Mouse (Mus musculus): ENCODE measurements around the gene Olfr279. TPM values are rescaled to one million over a fixed set of nuclear protein-coding genes. Genes with fewer than 3 reads are reported as not detected.

The Olfr279 gene
- polyA plus RNA-seq, 1 experiment from 2014 or later = not detected

GRCm38 (mm10) chr15:98491332-98491731 lies 870 bp upstream of the Olfr279 start:
- H3K27ac ChIP-seq (ENCODE audit: low read length) = no peak overlapping the region
- TF ChIP-seq CTCF (IDR thresholded peaks at IDR 0.05) (no peak), EP300 (IDR thresholded peaks at IDR 0.05) (no peak)
- no peak overlapping the region for H3K9ac ChIP-seq (replicated peaks; ENCODE audit: low read depth)
- H3K36me3 ChIP-seq (ENCODE audit: insufficient read depth, low read length) = no peaks in the 10 kb centered on the region
- no peaks in the 10 kb centered on the region for H3K4me1 ChIP-seq (ENCODE audit: insufficient read depth, low read depth, low read length)
- ATAC-seq = no peak
- no peak overlapping the region for H3K4me2 ChIP-seq (replicated peaks; ENCODE audit: low read depth, low read length)
- WGBS = 20% methylated on average over 2 of the region's 2 CpGs
- no peaks in the 10 kb centered on the region for H3K27me3 ChIP-seq (replicated peaks; ENCODE audit: insufficient read depth, low read length)
- H3K4me3 ChIP-seq (ENCODE audit: low read depth, low read length) = no peak overlapping the region
- no peak for DNase-seq (ENCODE audit: low spot score)
- H3K9me3 ChIP-seq (ENCODE audit: low read length) = no peaks in the 10 kb centered on the region

- Histone ChIP-seq H3K4me3 (ENCODE audit: low read depth, low read length) (no peak overlapping the region), H3K27me3 (replicated peaks; ENCODE audit: insufficient read depth, low read length) (no peaks in the 10 kb centered on the region), H3K4me2 (replicated peaks; ENCODE audit: low read depth, low read length) (no peak overlapping the region), H3K27ac (ENCODE audit: low read length) (no peak overlapping the region), H3K9me3 (ENCODE audit: low read length) (no peaks in the 10 kb centered on the region), H3K4me1 (ENCODE audit: insufficient read depth, low read depth, low read length) (no peaks in the 10 kb centered on the region), H3K9ac (replicated peaks; ENCODE audit: low read depth) (no peak overlapping the region), H3K36me3 (ENCODE audit: insufficient read depth, low read length) (no peaks in the 10 kb centered on the region)
- TF ChIP-seq CTCF (IDR thresholded peaks at IDR 0.05) (no peak), EP300 (IDR thresholded peaks at IDR 0.05) (no peak)
- no peak for ATAC-seq
- 79% methylated on average over 17 of the region's 17 CpGs for whole genome bisulfite sequencing
- no peak for DNase-seq (ENCODE audit: low spot score)
Observed at GRCm38 (mm10) chr15:98497631-98498030, 5.4 kb downstream of the Olfr279 start.

- DNase-seq (ENCODE audit: low spot score) (no peak), ATAC-seq (no peak)
- no peaks in the 10 kb centered on the region for H3K4me1 ChIP-seq (ENCODE audit: insufficient read depth, low read depth, low read length)
- H3K9me3 ChIP-seq (ENCODE audit: low read length) = no peaks in the 10 kb centered on the region
- no peak for TF ChIP-seq EP300 (IDR thresholded peaks at IDR 0.05)
- no peak for TF ChIP-seq CTCF (IDR thresholded peaks at IDR 0.05)
- H3K36me3 ChIP-seq (ENCODE audit: insufficient read depth, low read length) = no peaks in the 10 kb centered on the region
- no peak overlapping the region for H3K27ac ChIP-seq (ENCODE audit: low read length)
- H3K9ac ChIP-seq (replicated peaks; ENCODE audit: low read depth) = no peak overlapping the region
- no peak overlapping the region for H3K4me3 ChIP-seq (ENCODE audit: low read depth, low read length)
- WGBS = 85% methylated on average over 2 of the region's 3 CpGs
- no peak overlapping the region for H3K4me2 ChIP-seq (replicated peaks; ENCODE audit: low read depth, low read length)
- no peaks in the 10 kb centered on the region for H3K27me3 ChIP-seq (replicated peaks; ENCODE audit: insufficient read depth, low read length)
Observed at GRCm38 (mm10) chr15:98503317-98503716, 11.1 kb downstream of the Olfr279 start.

GRCm38 (mm10) chr15:98504514-98504913 lies 12.3 kb downstream of the Olfr279 start:
- Histone ChIP-seq H3K9me3 (ENCODE audit: low read length) (no peaks in the 10 kb centered on the region), H3K27me3 (replicated peaks; ENCODE audit: insufficient read depth, low read length) (no peaks in the 10 kb centered on the region), H3K27ac (ENCODE audit: low read length) (no peak overlapping the region), H3K4me2 (replicated peaks; ENCODE audit: low read depth, low read length) (no peak overlapping the region), H3K4me3 (ENCODE audit: low read depth, low read length) (no peak overlapping the region), H3K9ac (replicated peaks; ENCODE audit: low read depth) (no peak overlapping the region), H3K36me3 (ENCODE audit: insufficient read depth, low read length) (no peaks in the 10 kb centered on the region), H3K4me1 (ENCODE audit: insufficient read depth, low read depth, low read length) (no peaks in the 10 kb centered on the region)
- ATAC-seq (peak; percentile 25; the same call in 1 of the 2 replicates), DNase-seq (ENCODE audit: low spot score) (peak; percentile 64)
- TF ChIP-seq CTCF (IDR thresholded peaks at IDR 0.05) (peak; percentile 78), EP300 (IDR thresholded peaks at IDR 0.05) (no peak)
- WGBS = 14% methylated on average over 18 of the region's 18 CpGs

- no peak for ATAC-seq
Observed at GRCm38 (mm10) chr15:98506253-98506957, 14.2 kb downstream of the Olfr279 start.

GRCm38 (mm10) chr15:98507321-98507720 lies 15.1 kb downstream of the Olfr279 start:
- Histone ChIP-seq H3K4me3 (ENCODE audit: low read depth, low read length) (no peak overlapping the region), H3K9ac (replicated peaks; ENCODE audit: low read depth) (no peak overlapping the region), H3K27me3 (replicated peaks; ENCODE audit: insufficient read depth, low read length) (no peaks in the 10 kb centered on the region), H3K4me2 (replicated peaks; ENCODE audit: low read depth, low read length) (no peak overlapping the region), H3K27ac (ENCODE audit: low read length) (no peak overlapping the region), H3K36me3 (ENCODE audit: insufficient read depth, low read length) (no peaks in the 10 kb centered on the region), H3K9me3 (ENCODE audit: low read length) (no peaks in the 10 kb centered on the region), H3K4me1 (ENCODE audit: insufficient read depth, low read depth, low read length) (0 out of 2 replicates have a peak, but pooled peaks cover 3% of the 10 kb centered on the region)
- ATAC-seq = no peak
- no peak for TF ChIP-seq EP300 (IDR thresholded peaks at IDR 0.05)
- no peak for TF ChIP-seq CTCF (IDR thresholded peaks at IDR 0.05)
- DNase-seq (ENCODE audit: low spot score) = no peak
- WGBS = 85% methylated on average over 6 of the region's 6 CpGs

More at GRCm38 (mm10) chr15:98506253-98506957, 14.2 kb downstream of the Olfr279 start:
- DNase-seq (ENCODE audit: low spot score) = peak; percentile 36
- Histone ChIP-seq H3K9ac (replicated peaks; ENCODE audit: low read depth) (no peak overlapping the region), H3K27ac (ENCODE audit: low read length) (no peak overlapping the region), H3K9me3 (ENCODE audit: low read length) (no peaks in the 10 kb centered on the region), H3K4me1 (ENCODE audit: insufficient read depth, low read depth, low read length) (no peaks in the 10 kb centered on the region), H3K27me3 (replicated peaks; ENCODE audit: insufficient read depth, low read length) (no peaks in the 10 kb centered on the region), H3K36me3 (ENCODE audit: insufficient read depth, low read length) (no peaks in the 10 kb centered on the region), H3K4me2 (replicated peaks; ENCODE audit: low read depth, low read length) (no peak overlapping the region), H3K4me3 (ENCODE audit: low read depth, low read length) (no peak overlapping the region)
- WGBS = 65% methylated on average over 9 of the region's 9 CpGs
- TF ChIP-seq CTCF (IDR thresholded peaks at IDR 0.05) (peak; percentile 18; the same call in 1 of the 2 replicates), EP300 (IDR thresholded peaks at IDR 0.05) (no peak)

All from lung, postnatal 0 days (tissue).